Mouse (Mus musculus) c-Kit-positive CD71-positive TER-119-positive erythroid progenitor cells, embryonic 14.5 days (primary cell): ENCODE measurements around the gene Hspb6.
A peak's percentile ranks its signal among the peaks of the same experiment; 100 is the strongest.

ENCODE experiments used
- DNase-seq: peaks from one replicate; pipeline ENCODE4 v3.0.0-alpha.2; 2013; ENCODE audit warnings: low spot score

The Hspb6 gene

DNA sequence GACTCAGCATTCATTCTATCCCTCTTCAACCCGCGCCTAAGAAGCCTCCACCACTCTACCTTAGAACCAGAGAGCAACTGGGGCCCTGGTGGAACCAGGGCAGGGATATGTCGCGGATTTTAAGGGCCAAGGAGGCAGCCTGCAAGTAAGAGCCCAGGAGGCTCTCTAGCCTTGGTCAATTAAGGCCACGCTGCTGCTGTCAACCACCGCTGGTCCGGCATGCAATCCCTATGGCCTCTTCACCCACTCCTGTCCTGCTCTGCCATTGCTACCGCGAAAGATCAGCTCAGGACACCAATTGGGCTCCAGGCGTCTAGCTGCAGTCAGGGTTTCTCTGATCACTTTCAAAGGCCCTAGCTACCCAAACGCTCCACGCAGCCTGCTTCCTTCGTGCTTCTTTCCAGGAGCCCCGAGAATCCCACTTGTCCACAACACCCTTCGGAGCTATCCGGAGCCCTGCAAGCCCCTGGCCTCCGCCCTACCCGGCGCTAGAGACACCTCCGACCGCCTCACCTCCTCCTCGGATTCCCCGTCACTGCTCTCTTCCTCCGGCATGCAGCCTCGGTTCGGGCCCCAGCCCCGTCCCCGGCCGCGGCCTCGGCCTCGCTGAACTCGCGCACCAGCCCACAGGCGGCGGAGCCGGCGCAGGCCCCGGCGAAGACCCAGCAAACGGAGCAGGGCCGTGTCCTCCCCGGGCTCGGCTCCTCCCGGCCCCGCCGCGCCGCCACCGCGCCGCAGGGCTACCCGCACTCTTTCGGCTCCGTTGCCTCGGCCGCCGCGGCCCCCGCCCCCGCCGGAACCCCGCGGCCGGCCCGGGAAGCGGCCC, 36.1 kb downstream of the Hspb6 start:
- DNase-seq: peak; percentile 42

DNA sequence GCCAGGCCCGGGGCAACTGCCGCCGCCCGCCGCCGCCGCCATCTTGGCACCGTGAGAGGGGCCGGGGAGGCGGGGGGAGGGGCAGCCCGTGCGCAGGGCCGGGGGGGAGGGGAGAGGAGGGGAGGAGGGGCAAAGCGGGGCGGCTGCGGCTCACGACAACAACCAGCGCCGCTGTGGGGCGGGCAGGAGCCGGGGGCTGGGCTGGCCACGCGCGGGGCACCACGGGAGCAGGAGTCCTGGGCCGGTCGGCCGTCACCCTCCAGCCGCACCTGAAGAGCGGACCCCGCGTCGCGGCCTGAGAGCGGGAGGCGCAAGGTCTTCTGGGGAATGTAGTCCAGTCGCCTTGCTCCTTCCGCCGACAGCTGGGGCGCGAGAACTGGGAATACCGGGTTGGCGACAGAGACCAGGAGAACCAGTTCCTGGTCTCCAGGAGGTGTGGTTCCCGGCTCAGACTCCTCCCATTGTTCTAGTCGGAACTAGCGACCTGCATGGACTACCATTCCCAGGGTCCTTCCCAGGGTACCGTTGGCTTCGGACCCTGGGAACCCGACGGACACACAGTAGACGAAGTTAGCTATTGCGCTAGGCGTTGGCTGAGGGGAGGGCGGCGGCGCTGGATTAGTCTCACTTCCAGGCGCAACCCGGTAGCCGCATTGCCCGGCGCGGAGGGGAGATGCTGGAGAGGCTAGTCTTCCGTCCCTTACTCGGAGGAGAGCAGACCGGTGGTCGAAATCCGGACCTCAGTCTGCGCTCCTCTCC, 36.9 kb downstream of the Hspb6 start, which contains the start of gene Kmt2b:
Gene Kmt2b (minus strand): TSS at position 51 of the 759 bp plus-strand sequence.
- peak; percentile 92 for DNase-seq

DNA sequence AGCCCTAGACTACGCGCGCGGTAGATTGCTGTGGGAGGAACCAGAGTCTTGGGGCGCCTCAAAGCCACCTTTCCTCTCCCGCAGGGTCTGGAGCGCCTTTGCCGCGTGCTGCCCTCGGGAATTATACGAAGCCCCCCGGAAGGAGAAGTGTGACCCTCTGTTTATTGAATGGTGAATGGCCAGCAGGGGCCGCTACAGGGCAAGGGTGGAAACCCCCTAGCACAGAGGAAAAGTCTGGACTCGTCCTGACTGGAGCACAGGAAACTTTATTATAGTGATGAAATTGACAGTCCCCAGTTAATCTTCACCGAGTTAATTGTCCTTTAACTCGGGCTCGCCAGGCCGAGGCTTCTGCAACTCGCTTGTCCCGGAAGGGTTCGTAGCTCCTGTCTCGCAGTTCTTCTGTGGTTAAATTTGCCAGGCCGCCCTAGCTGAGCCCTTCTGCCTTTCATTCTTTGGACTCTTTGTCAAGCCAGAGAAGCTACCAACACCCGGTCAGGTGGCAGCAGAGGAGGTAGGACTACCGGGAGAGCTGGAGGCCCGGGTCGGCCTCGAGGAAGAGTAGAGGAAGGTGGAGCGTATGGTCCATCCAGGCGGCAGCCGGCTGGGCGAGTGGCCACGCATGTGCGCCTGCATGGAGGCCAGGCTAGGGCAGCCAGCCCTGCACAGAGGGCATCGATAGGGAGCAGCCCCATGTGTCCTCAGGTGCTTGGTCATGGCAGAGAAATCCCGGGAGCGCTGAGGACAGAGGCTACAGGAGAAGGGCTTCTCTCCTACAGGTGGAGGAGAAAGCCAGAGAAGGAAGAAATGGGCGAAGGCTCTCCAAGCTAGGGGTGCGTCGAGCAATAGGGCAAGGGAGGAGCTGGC, 37.7 kb downstream of the Hspb6 start:
- DNase-seq: peak; percentile 79

DNA sequence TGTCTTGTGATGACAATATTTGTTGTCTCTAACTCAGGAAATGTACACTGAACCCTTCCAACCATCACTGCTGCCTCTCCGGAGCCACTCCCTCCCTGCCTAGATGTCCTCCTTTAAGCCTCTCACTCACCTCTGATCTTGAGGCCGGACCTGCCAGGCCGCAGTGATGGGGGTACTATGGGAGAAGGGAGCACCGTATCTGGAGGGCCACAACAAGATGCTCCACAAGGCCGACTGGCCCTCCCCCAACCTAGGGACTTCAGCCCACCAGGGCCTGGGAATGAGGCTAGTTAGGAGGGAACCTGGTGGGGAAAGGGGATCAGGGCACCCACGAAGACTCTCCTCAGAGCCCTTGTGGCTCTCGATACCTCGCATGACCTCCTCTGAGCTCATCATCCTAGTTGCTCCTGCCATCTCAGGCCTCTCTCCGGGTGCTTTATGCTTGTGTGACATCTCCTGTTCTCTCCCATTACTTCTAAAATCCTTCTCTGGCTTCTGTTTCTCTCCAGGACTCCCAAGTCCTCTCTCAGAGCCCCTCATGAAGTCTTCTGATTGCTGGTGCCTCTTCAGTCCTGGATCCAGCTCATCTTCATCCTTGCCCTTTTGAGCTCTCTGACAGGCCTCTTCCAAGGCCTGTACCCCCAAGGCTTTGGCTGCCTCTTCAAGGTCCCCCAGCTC, 39.1 kb downstream of the Hspb6 start:
- no peak for DNase-seq

DNA sequence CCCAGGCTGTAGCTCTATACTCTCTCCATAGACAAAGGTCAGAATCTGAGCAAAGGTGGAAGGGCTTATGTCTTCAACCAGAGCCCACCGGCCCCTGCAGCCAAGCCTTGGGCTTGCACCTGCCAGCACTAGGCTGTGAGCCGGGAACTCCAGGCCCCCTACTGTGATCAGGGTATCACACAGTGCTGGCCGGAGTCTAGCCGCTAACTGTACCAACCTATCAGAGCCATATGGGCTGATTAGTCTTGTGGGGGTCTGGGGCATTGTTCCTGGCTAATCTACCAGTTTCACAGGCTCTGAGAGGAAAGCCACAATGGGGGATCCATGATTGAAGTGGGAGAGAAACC, 39.6 kb downstream of the Hspb6 start:
- no peak for DNase-seq

DNA sequence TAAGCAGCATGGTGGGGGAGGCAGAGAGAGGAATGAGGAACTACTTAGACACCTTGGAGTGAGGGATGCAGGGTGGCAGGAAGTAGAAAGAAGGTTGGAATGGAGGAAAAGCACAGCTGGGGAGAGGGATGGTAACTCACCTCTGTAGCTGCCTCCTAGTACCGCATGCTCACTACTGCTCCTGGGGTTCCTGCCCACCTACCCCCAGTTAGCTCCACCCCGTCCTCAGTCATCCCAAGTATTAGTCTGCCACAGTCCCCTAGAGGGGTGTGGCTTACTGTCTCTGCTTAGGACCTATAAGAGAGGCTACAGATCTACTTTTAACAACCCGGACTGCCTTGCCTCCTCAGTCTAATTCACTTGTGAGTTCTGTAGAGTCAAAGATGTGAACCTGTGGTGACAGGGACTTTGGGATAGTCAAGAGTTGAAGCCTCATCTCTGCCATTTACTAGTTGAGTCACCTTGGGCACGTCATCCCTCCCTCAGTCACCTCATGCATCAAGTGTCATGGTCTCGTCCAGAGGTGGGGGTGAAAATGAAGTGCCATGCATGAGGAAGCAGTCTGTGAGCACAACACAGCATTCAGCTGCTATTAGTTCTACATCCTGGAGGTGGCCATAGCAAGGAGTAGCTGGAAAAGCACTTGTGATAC, 40.9 kb downstream of the Hspb6 start:
- no peak for DNase-seq

DNA sequence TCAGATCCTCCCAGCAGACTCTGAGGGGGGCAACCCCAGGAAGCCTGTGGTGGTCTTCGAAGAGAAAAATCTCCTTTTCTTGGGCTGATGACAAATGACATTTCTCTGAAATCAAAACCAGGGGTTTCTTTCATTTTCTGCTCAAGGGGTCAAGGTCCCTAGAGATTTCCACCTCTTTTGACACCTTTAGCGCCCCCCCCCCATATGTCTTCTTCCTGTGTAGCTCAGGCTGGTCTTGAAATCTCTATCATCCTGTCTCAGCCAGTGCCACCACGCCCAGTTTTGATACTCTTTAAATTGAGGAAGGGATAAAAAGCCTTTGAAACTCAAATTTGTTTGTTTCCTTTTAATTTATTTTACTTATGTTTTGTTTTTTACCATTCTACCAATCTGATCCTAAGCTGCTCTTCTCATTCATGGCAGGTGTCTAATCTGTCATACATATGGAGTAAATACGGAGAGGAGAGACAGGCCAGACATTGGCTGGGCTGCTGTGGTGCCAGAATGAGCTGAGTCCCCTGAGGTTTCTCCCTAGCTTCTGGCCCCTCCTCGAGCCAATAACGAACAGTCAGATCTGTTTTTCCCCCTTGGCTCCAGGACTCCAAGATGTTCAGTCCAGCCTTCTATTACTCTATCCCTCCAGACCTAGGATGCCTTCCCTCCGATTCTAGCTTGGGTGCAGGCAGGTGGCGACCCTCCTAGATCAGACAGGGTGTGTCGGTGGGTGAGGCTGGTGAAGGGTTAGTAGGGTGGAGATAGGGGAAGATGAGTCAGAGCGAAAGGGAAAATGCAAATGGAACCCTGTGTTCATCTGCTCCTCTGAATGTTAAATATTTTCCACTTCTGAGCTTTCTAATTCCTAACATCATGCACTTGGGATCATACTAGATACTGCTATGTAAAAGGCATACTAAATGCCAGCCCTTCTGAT, 41.9 kb downstream of the Hspb6 start:
- no peak for DNase-seq

DNA sequence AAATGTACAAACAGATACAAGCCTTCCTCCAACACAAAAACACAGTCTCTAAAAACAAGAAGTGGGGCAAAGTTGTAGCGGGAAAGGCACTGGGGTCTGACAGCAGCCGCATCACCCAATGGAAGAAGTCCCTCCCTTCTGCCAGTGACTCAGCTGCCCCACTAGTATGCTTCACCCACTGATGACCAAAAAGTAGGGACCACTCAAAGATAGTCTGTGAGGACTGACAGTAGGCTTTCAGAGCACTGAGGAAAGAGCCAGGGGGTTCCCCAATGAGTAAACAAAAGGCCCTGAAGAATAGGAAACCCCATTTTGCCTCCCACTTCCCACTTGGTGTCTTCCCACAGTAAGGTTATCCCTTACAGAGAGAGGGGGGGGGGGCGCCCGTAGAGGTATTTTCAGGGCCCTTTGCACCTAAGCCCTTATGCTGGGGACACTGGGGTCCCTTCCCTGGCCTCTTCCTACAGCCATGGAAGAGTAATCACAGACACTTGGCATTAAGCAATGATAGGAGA, 42.6 kb downstream of the Hspb6 start:
- no peak for DNase-seq

DNA sequence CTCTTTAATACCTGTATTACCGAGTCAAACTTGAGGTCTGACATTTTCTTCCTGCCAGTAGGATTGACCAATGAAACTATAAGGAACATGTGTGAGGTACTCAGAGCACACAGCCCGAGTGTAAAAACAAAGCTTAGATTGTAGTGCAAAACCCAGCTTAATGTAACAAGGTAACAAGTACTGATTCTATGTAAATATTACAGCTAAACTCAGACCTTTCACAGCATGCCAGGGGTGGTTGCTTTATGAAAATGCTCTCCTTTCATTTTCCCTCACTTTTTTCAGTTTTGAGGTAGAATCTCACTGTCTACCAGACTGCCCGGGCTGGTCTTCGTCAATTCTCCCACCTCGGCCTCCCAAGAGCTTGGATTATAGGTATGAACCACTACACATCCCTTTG, 44.1 kb downstream of the Hspb6 start:
- DNase-seq: no peak

DNA sequence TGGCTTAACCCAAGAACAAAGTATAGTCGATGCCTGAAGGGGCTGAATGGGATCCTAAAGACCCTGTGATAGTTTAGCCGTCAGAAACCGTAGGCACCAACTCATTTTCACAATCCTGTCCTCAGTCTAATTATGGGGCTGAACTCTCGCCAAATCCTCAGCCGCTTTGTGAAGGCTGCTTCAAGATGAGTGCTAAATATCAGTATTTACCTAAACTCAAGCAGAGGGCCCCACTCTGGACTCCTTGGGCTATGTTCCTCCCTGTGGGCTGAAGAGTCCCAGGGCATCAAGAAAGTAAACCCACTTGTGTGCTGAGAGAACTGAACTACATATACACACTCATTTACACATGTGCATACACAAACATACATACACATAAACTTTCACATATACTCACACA, 44.8 kb downstream of the Hspb6 start:
- no peak for DNase-seq

DNA sequence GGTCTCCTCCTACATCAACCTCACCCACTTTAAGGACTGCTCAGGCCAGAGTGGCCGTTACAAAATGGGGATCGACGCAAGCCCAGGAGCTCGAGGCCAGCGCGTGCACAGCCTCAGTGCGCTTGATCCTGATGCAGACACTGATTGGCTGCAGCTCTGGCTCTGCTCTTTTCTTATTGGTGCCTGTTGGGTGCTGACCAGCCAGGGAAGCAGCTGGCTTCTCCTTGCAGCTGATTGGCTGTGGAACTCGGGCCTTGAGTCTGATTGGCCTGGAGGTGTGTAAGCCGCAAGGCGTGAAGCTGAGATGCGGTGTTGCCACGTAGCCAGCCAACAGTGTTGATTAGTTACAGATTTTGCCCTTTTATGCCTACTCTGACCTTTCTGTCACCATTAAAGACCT, 46.8 kb downstream of the Hspb6 start, which contains the start of gene Zbtb32:
Gene Zbtb32 (minus strand): TSS at position 124 of the 400 bp plus-strand sequence.
- no peak for DNase-seq

DNA sequence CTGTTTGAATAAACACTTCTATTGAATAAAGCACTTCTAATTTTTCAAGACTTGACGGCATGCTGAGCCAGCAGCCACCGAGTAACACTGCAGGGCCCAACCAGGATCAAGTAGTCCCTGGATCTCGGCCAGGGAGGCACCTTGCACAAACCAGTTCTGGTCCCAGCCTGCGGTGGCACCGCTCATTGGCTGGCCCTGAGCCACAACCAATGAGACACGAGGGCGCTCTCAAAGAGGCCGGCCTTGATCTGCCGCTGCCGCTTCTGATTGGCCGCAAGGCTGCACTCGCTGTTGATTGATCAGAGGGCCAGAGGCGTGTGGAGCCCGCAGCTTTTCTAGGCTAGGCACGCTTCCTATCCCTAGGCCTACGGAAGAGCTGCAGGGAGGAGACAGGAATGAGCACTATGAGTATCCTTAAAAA, 48.0 kb downstream of the Hspb6 start:
- peak; percentile 86 for DNase-seq

DNA sequence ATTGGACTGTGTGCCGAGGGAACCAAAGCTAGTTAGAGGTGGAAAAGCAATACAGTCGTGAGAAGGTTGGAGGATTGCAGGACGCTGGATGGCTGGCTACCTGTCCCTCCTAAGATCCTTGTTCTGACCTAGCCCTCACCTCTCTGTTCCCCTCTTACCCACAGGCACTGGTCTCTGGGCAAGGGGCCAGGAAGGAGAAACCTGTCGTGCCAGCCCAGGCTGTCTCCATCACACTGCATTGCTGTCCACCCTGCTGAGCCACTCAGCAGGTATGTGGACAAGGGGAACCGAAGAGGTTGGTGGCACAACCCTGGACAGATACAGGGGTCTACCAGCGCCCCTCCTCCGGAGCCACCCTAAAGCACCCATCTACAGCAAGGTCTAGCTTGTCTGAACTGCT, 48.7 kb downstream of the Hspb6 start:
- no peak for DNase-seq

DNA sequence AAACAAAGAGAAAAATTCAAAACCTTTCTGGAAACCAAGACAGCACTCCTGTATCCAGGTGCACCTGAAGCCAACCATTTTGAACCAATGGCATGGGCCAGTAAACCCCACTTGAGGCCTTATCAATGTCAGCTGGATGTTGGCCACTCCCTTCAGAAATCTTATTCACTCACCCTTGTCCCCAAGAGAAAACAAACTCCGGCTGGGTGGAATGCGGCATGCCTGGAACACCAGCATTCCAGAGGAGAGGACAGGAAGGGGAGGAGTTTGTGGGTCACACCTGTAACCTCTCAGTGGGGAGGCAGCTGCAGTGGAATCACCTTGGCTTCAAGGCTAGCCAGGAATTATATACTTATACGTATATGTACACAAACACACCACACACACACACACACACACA, 50.6 kb downstream of the Hspb6 start:
- no peak for DNase-seq

DNA sequence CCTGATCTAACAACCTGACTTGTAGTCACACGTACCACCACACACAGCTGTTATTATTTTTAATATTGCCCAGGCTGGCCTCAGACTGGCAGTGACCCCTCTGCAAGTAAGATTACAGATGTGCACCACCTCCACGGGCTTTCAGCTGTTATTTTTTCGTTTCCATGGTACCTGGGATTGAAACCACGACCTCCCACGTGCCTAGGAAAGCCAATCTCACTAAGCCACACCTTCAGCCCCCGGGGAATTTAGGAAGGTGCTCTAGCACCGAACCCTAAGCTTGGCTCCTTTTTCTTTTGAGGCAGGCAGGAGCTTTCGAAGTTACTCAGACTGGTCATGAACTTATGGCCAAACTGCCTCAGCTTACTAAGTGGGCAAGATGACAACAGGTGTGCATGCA, 52.4 kb downstream of the Hspb6 start:
- no peak for DNase-seq

DNA sequence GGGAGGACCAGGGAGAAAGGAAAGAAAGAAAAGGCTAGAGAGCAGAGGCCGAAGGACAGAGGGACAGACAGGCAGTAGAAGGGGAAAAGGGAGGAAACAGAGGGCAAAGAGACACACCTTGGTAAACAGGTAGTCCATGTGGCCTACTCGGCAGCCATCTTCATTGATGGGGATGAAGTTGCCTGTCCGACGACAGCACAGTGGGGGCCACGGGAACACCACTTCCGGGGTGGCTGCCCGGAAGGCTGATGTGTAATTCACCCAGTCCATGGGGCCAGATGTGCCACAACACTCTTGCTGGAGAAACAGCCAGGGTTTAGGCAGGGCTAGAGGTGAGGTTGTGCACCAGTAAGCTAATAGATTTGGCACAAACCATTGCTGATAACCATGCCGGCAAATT, 53.0 kb downstream of the Hspb6 start:
- no peak for DNase-seq
